Mouse (Mus musculus): ENCODE measurements around the gene Fam120a.

DNA sequence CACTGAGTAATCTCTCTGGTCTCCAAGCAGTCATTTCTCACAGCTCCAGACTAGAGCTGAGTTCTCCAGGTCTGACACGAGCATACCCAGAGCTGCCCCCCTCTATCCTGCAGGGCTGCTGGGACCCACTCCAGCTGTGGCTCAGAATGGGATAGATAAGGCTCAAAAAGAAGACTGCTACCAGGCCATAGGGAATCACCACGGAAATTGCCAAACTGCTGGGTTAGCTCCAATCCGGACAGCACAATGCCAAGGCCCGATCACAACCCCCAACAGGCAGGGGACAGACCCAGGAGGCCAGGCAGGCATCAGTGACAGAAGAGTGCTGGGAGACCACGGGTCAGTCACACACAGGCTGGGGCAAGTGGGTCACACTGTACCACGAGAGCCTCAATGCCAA is 109.8 kb downstream of the Fam120a start:
- TF ChIP-seq CTCF (IDR thresholded peaks at IDR 0.05; ENCODE audit: low read depth, low read length): no peak
- no peak for TF ChIP-seq POLR2A (IDR thresholded peaks at IDR 0.05; ENCODE audit: borderline replicate concordance, low read depth, low read length)

All from bone marrow macrophage, adult 2 months (primary cell).